Comparison of ENCODE assay signal across 22 mouse cellular contexts in genomic region chr15:90619736-90620135, GRCm38 (mm10). TPM values are rescaled to one million over a fixed set of nuclear protein-coding genes. Genes with fewer than 3 reads are reported as not detected.
A peak's percentile ranks its signal among the peaks of the same experiment; 100 is the strongest.
DNase-seq lines count a peak whose midpoint lies in the region; ATAC-seq and TF ChIP-seq lines count a peak whose summit lies in the region.
"Had no signal": no experiment of that assay in that cellular context is flagged by ENCODE, and none has a peak within 500 bp of the region (broad histone marks: within the 10 kb centered on the region; RNA-seq: fewer than 3 reads in every experiment).

No protein-coding gene starts in this region.

- no peak for ATAC-seq in lung, embryonic 14.5 days (ENCODE audit: insufficient read depth)
- no peak for ATAC-seq in lung, postnatal 0 days
- ATAC-seq: activated CD4-positive, CD25-positive, alpha-beta regulatory T cell, adult 4 months; CD4-positive, CD25-positive, alpha-beta regulatory T cell, adult 4 months; Patski had no signal

- 29% methylated on average over 4 of the region's 4 CpGs for WGBS in liver, adult 2 months
- WGBS in lung, embryonic 14.5 days = 40% methylated on average over 4 of the region's 4 CpGs
- 38% methylated on average over 4 of the region's 4 CpGs for WGBS in lung, postnatal 0 days
- 42% methylated on average over 4 of the region's 4 CpGs for WGBS in limb, embryonic 10.5 days

- H3K36me3 ChIP-seq in liver, adult 2 months (ENCODE audit: control insufficient read depth, insufficient read depth, low read length) = no peaks in the 10 kb centered on the region
- no peaks in the 10 kb centered on the region for H3K36me3 ChIP-seq in lung, embryonic 14.5 days (ENCODE audit: insufficient read depth)
- H3K36me3 ChIP-seq in lung, postnatal 0 days (ENCODE audit: insufficient read depth, low read length) = no peaks in the 10 kb centered on the region
- no peaks in the 10 kb centered on the region for H3K36me3 ChIP-seq in limb, embryonic 10.5 days
- H3K36me3 ChIP-seq: G1E had no signal

- DNase-seq in liver, adult 2 months (ENCODE audit: extremely low read depth, low read depth, low spot score) = peak; percentile 31
- DNase-seq in liver (no peak), NIH3T3 (ENCODE audit: low read depth) (peak; percentile 61)
- peak; percentile 60 for DNase-seq in lung, embryonic 14.5 days
- DNase-seq in lung, postnatal 0 days (ENCODE audit: low spot score) = no peak
- no peak for DNase-seq in limb, embryonic 10.5 days (ENCODE audit: low spot score)
- DNase-seq: adrenal gland, adult 2 months; adrenal gland, adult 8-10 months; adrenal gland, postnatal 10 days; adrenal gland, postnatal 14 days; adrenal gland, postnatal 25 days; adrenal gland, postnatal 36 days; B cell, adult 2 months; cerebellum, adult 11 months; cerebellum, adult 11-12 months; cerebellum, adult 18-20 months; cerebellum, adult 2 months had no signal

- H3K27me3 ChIP-seq in liver, adult 2 months (ENCODE audit: control insufficient read depth, insufficient read depth, low read length) = no peaks in the 10 kb centered on the region
- no peaks in the 10 kb centered on the region for H3K27me3 ChIP-seq in lung, embryonic 14.5 days (ENCODE audit: insufficient read depth, low read length)
- no peaks in the 10 kb centered on the region for H3K27me3 ChIP-seq in lung, postnatal 0 days (replicated peaks; ENCODE audit: insufficient read depth, low read length)
- no peaks in the 10 kb centered on the region for H3K27me3 ChIP-seq in limb, embryonic 10.5 days (ENCODE audit: low read depth, poor library complexity, severe bottlenecking)
- H3K27me3 ChIP-seq: CH12.LX, Patski had no signal

- H3K4me2 ChIP-seq in lung, embryonic 14.5 days = no peak overlapping the region
- no peak overlapping the region for H3K4me2 ChIP-seq in lung, postnatal 0 days (replicated peaks; ENCODE audit: low read depth, low read length)

- H3K79me2 ChIP-seq in liver, adult 2 months (ENCODE audit: control insufficient read depth, insufficient read depth, low read length) = no peaks in the 10 kb centered on the region

- no peak overlapping the region for H3K4me3 ChIP-seq in liver, adult 2 months (ENCODE audit: insufficient read depth, low read depth, low read length)
- H3K4me3 ChIP-seq in lung, embryonic 14.5 days (ENCODE audit: low read depth, low read length) = no peak overlapping the region
- no peak overlapping the region for H3K4me3 ChIP-seq in lung, postnatal 0 days (ENCODE audit: low read depth, low read length)
- H3K4me3 ChIP-seq in limb, embryonic 10.5 days = no peak overlapping the region

- H3K9ac ChIP-seq in liver, adult 2 months (ENCODE audit: low read depth, low read length) = no peak overlapping the region
- no peak overlapping the region for H3K9ac ChIP-seq in lung, embryonic 14.5 days
- no peak overlapping the region for H3K9ac ChIP-seq in lung, postnatal 0 days (replicated peaks; ENCODE audit: low read depth)

- no peak for TF ChIP-seq CTCF in liver, adult 2 months (IDR thresholded peaks at IDR 0.05; ENCODE audit: low read depth, low read length)
- no peak for TF ChIP-seq CTCF in lung, embryonic 14.5 days (IDR thresholded peaks at IDR 0.05; ENCODE audit: low read depth)
- no peak for TF ChIP-seq CTCF in lung, postnatal 0 days (IDR thresholded peaks at IDR 0.05)

- no peak overlapping the region for H3K27ac ChIP-seq in liver, adult 2 months (replicated peaks; ENCODE audit: insufficient read depth, low read depth, low read length)
- H3K27ac ChIP-seq in lung, embryonic 14.5 days (ENCODE audit: low read depth) = no peak overlapping the region
- H3K27ac ChIP-seq in lung, postnatal 0 days (ENCODE audit: low read length) = no peak overlapping the region
- H3K27ac ChIP-seq in limb, embryonic 10.5 days = no peak overlapping the region

- H3K9me3 ChIP-seq in lung, embryonic 14.5 days (ENCODE audit: low read depth, low read length) = no peaks in the 10 kb centered on the region
- no peaks in the 10 kb centered on the region for H3K9me3 ChIP-seq in lung, postnatal 0 days (ENCODE audit: low read length)
- H3K9me3 ChIP-seq in limb, embryonic 10.5 days (replicated peaks) = no peaks in the 10 kb centered on the region

- no peaks in the 10 kb centered on the region for H3K4me1 ChIP-seq in liver, adult 2 months (ENCODE audit: control insufficient read depth, insufficient read depth, low read length)
- H3K4me1 ChIP-seq in lung, embryonic 14.5 days (ENCODE audit: insufficient read depth) = no peaks in the 10 kb centered on the region
- no peaks in the 10 kb centered on the region for H3K4me1 ChIP-seq in lung, postnatal 0 days (ENCODE audit: insufficient read depth, low read depth, low read length)
- H3K4me1 ChIP-seq in limb, embryonic 10.5 days = no peaks in the 10 kb centered on the region

- TF ChIP-seq POLR2A in liver, adult 2 months (IDR thresholded peaks at IDR 0.05; ENCODE audit: extremely low read depth, insufficient read depth, low read length) = no peak

- TF ChIP-seq EP300 in lung, postnatal 0 days (IDR thresholded peaks at IDR 0.05) = no peak

RNA-seq across cellular contexts. Expression of gene Cpne8, which starts 59.5 kb away (rescaled TPM):
- 3.8 and 4.3 TPM in 2 replicates for total RNA-seq in liver, adult 2 months (2014; rRNA removed)
- 3.1 and 3.3 TPM in 2 replicates for polyA plus RNA-seq in liver, adult 2 months (2012; rRNA removed)
- 13.9 and 16.4 TPM in 2 replicates for polyA plus RNA-seq in lung, embryonic 14.5 days (2014; fragmentation: Nextera tagmentation; extraction: Ambion mirVana)
- polyA plus RNA-seq in lung, postnatal 0 days (2015; fragmentation: Nextera tagmentation; extraction: Ambion mirVana) = 46.0 and 65.1 TPM in 2 replicates
- 2.9 TPM in 2 replicates for polyA plus RNA-seq in limb, embryonic 10.5 days (2016; fragmentation: Nextera tagmentation; extraction: Ambion mirVana)
- polyA plus RNA-seq: G1E had no signal

Comparison
In these comparisons a context has a peak if more than half of its experiments do, and no peak if none do; other contexts are left out.
1. DNase-seq: peak in liver, adult 2 months (single experiment), lung, embryonic 14.5 days (single experiment) and NIH3T3 (single experiment); none in liver (single experiment), lung, postnatal 0 days (single experiment) and limb, embryonic 10.5 days (single experiment).